Mouse (Mus musculus) monocyte, adult 5-6 weeks (primary cell): ENCODE measurements around the gene Exoc7. TPM values are rescaled to one million over a fixed set of nuclear protein-coding genes. Genes with fewer than 3 reads are reported as not detected.
A peak's percentile ranks its signal among the peaks of the same experiment; 100 is the strongest.

ENCODE experiments used
- ATAC-seq: fragments of 153-309, 156-312 bp; replicated peaks from 2 replicates; pipeline ENCODE4 v1.8.0; 2017; ENCODE audit warnings: mild to moderate bottlenecking; ENCODE audit not compliant: low TSS enrichment, insufficient number of reproducible peaks, severe bottlenecking, poor library complexity, low FRiP score
- total RNA-seq: library from RNA; stranded (forward); fragments of 200-1000, 200-491, 200-594 nt; gene quantifications from 3 replicates; pipeline ENCODE4 v1.2.3, GENCODE M21; 2017

The Exoc7 gene
- total RNA-seq, 1 experiment from 2014 or later = 48.1 TPM

DNA sequence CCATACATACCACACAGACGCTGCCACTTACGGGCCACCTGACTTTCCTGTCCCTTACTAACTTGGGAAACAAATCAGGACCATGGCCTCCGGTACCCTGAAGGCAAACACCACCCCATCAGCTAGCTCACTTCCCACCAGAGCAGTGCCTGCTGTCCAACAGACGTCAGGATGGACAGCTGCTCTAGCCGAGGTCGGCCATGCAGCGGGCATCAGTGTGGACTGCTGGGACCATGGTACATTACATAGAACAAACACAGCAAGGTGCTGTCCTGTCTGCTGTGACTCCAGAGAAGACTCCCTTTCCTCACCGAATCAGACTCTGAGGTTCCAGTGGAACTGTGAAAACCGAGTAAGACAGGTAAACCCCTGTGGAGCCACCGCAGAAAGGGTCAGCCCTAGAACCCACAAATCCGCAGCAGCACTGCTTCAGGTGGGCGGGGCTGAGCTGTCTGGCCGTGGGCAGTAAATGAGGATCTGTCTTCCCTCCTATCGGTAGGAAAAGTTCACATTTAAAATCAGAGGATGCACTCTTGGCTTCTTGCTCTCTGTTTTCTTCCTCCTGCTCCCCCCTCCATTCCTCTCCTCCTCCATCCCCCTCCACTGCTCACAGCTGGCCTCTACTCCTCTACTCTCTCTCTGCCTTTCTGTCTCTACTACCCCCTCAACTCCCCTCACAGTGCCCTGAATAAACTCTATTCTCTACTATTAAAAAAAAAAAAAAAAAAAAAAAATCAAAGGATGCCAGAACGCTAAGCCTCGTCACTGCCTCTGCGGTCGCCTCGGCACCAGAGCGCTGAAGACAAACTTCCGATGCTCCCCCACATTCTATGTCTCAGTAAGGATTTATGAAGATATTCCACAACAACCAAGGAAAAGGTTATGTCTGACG is 51.7 kb downstream of the Exoc7 start:
- 0 out of 2 replicates have a peak, but pooled peaks have one; percentile 27 for ATAC-seq

DNA sequence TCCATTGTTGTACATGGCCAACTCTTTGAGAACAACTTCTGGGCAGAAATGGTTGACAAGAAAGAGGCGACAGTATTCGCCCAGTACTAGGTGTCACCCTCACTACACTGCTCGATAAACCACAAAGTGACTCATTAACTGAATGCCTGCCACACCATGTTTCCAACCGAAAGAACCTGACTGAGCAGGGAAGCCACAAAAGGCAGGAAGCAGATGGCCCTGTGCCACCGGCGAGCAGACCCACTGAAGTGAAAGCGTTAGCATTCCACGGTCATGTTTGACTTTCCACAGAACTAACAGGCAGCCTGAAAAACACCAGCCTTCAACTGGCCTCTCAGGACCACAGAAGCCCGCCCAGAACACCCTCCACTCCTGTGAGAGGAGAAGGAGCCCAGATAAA is 52.4 kb downstream of the Exoc7 start:
- 0 out of 2 replicates have a peak, but pooled peaks have one; percentile 46 for ATAC-seq

DNA sequence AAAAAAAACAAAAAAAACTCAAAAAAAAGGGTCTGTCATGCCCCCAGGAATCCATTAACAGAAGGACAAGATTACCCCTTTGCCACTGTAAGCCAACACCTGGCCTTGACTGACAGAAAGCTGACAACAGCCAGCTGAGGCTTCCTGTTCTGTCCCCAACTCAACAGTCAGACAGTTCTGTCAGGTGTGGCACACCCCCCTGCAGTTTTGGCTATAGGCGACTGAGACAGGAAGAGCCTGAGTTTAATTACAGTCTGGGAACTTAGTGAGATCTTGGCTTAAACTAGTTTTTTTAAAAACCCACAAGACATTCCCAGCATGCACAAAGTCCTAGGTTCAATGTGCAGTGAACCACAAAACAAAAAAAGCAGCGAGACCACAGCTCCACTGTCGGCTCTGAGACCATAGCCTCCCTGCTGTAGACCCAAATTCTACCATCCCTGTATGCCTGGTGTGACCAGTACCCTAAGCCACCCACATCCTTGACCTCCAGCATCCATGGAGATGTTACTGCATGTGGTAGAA is 53.9 kb downstream of the Exoc7 start:
- no peak for ATAC-seq

DNA sequence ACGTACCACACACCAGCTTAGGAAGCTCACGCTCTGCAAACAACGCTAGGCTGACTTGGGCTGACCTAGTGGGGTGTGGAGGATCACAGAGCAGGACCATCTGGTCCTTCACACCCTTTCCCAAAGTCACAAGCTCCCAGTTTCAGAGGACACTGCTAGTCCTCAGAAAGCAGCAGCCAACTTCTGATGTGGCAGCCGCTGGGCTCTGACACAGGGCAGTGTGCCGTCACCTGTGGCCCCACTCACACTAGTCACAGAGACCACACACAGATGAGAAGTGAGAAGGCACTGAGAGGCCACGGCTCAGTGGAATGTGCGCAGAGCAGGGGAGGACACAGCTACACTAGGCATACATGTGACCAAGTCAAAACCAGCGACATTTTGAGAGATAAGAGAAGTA is 56.1 kb downstream of the Exoc7 start:
- no peak for ATAC-seq

DNA sequence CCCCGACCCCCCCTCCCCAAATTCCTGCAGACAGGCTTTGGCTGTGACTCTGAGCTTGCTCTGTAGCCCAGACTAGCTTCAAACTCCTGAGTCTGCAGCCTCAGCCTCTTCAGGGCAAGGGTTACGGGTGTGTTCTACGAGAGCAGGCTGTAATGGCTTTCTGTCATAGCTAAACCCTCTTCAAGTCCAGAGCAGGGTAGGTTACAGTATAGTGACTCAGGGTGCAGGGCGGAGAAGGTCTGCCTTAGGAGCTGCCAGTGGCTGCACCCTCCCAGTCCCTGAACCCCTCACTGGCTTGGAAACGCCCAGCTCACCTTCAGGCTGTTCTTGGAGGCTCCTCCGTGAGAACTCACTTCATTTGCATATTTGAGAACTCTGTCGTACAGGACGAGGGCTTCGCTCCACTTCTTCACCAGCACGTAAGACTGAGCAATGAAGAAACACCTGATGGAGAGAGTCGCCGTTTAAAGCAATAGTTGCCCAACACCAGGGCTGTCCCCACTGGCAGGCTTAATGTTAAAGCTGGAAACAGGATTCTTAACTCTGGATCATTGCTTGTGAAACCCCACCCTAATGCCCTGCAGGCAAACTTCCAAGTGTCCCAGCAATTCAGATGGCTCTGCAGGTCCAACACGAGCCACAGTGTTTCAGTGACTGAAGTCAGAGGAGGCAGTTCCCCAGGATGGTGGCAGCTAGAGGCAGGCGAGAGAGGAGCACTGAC is 59.4 kb downstream of the Exoc7 start:
- ATAC-seq = no peak

DNA sequence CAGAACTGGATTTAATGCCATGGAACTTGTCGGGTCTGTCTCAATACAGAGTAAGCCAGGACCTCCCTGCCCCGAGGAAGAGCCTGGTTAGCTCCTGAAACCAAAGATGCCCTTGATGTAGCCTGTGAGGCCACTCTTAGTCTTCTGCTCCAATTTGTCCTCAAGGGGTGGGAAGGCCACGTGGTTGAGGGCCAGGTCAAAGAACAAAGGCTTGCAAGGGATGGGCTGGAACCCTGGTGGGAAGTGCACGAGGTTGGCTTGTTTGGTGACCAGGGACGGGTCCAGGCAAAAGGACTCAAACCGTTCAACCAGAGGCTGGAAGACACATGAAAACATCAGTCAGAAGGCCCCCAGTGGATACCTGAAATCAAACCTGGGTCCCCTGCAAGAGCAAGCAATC is 61.4 kb downstream of the Exoc7 start:
- no peak for ATAC-seq

DNA sequence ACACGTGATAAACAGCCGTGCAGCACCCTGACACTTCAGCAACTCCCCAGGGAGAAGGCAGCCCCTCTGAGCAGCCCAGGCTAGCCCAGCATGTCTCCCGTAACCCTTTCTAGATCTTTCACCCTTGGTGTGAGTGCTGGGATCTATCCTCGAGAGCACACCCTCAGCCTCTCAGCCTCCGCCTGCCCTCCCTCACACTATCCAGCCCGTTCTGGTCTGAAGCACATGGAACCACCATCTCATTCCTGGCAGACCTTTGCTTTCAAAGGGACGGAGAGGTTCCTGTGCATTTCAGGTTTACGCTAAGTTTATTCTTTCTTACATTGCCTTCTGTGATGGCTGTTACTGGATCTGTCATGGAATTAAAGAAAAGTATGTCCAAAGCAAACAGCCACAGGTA is 62.5 kb downstream of the Exoc7 start:
- ATAC-seq = no peak

DNA sequence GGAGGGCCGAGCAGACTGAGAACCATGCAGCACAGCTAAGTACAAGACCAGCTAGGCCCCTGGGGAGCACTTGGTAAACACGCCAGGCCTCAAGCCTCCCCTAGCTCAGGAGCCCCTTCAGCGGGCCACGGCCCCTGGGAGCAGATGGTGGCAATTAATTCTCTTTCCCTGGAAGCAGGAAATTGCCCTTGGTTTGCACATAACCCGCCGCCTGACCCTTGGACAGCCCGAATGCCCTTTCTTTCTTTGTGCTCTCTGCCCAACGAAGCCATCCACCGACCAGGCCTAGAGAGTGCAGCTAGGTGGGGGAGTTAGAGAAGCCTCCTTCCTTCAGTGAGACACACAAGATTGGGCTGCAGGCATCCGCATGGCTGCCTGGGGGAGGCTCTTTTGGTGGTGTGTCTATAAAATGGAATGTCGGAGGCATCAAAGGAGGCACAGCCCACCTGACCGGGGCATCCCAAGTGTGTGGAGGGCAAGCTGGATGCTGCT is 65.2 kb downstream of the Exoc7 start:
- no peak for ATAC-seq

DNA sequence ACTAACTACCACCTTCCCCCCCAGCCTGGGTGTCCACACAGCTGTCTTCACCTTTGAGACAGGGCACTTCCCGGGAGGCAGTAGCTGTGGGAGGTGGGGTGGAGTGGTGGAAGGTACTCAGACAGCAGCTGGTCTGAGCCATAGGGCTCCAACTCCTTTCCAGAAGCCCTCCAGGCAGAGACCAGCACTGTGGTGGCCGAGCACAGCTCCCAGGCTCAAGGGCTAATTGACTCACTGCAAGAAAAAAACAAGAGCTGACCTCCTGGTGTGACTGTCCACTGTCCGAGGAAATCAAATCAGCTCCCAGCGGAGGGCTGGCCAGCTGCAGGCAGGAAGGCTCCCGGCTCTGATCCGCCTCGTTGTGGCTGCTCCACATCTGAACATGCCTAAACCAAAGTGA is 67.2 kb downstream of the Exoc7 start:
- ATAC-seq = no peak

Other genes with a start within 250 kb of the Exoc7 start
- 27.7 to 53.1 TPM (median 29.1 TPM) in 3 replicates for gene Unc13d, start 229.3 kb downstream of the Exoc7 start, total RNA-seq
- 59.0 to 73.8 TPM (median 62.7 TPM) in 3 replicates for gene Wbp2, start 220.2 kb downstream of the Exoc7 start, total RNA-seq
- gene Trim47, start 180.0 kb downstream of the Exoc7 start, total RNA-seq = not detected in 3 replicates
- gene Trim65, start 176.1 kb downstream of the Exoc7 start, total RNA-seq = 13.9 to 23.1 TPM (median 20.1 TPM) in 3 replicates
- gene Mrpl38, start 168.4 kb downstream of the Exoc7 start, total RNA-seq = 10.7 to 28.4 TPM (median 15.3 TPM) in 3 replicates
- gene Fbf1, start 139.1 kb downstream of the Exoc7 start, total RNA-seq = 12.9 to 31.1 TPM (median 16.4 TPM) in 3 replicates
- gene Ten1, start 108.4 kb downstream of the Exoc7 start, total RNA-seq = 27.4 to 31.3 TPM (median 30.8 TPM) in 3 replicates
- 26.1 to 35.6 TPM (median 28.5 TPM) in 3 replicates for gene Acox1, start 108.2 kb downstream of the Exoc7 start, total RNA-seq
- gene Evpl, start 69.2 kb downstream of the Exoc7 start, total RNA-seq = 0.21 TPM in 1 of 3 replicates, not detected in the others
- 18.0 to 34.3 TPM (median 25.7 TPM) in 3 replicates for gene Srp68, start 33.0 kb downstream of the Exoc7 start, total RNA-seq
- gene Galr2, start 26.3 kb downstream of the Exoc7 start, total RNA-seq = not detected in 3 replicates
- gene Foxj1, start 28.2 kb upstream of the Exoc7 start, total RNA-seq = 0.19 to 0.39 TPM in 2 of 3 replicates, not detected in the other
- 8.3 to 42.3 TPM (median 19.1 TPM) in 3 replicates for gene Rnf157, start 105.8 kb upstream of the Exoc7 start, total RNA-seq
- 55.7 to 125 TPM (median 100.0 TPM) in 3 replicates for gene Ubald2, start 126.9 kb upstream of the Exoc7 start, total RNA-seq
- 0.85 to 0.95 TPM in 2 of 3 replicates, not detected in the other for gene Qrich2, start 159.0 kb upstream of the Exoc7 start, total RNA-seq
- gene Prpsap1, start 187.0 kb upstream of the Exoc7 start, total RNA-seq = 18.0 to 45.7 TPM (median 45.0 TPM) in 3 replicates
- not detected in 3 replicates for gene Sphk1, start 223.7 kb upstream of the Exoc7 start, total RNA-seq